Mouse (Mus musculus): ENCODE measurements around the gene Perp. TPM values are rescaled to one million over a fixed set of nuclear protein-coding genes. Genes with fewer than 3 reads are reported as not detected.

Perp gene
- 70.5 and 83.5 TPM in 2 replicates for polyA plus RNA-seq (2012; rRNA removed)

DNA sequence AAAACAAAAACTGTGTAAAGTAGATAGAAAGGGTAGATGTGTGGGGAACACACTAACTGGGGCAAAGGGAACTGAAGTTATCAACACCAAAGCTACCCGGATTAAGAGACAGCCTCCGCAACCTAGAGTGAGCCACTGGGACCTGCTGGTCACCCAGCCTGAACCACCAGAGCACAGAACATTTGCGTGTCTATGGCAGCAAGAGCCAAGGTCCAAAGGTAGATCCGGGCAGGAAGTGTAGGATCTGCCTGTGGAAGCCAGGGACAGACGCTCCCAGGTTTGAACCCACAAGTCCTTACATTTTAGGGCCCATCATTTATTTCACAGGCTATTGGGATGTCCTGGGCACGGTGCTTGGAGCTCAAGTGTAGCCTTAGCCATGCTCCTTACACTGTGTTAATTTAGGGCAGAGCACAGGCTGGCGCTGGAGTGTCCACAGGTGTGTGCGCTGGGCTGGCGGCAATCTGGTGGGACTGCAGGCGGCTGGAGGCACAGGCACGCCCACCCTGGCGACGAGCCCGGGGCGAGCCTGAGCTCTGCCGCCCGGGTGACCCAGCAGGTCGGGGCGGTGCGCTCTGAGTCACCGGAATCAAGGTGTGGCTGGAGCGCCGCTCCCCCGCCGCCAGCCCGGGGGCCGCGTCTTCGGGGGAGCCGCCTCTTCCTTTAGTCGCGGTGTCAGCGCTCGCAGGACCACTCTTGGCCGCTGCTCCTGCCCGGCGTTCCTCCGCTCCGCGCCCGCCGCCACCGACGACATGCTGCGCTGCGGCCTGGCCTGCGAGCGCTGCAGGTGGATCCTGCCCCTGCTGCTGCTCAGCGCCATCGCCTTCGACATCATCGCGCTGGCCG, at the start of gene Perp:
TSS of gene Perp (plus strand) at position 580 of the 846 bp plus-strand sequence.
- DNase-seq (ENCODE audit: low read depth): no peak

DNA sequence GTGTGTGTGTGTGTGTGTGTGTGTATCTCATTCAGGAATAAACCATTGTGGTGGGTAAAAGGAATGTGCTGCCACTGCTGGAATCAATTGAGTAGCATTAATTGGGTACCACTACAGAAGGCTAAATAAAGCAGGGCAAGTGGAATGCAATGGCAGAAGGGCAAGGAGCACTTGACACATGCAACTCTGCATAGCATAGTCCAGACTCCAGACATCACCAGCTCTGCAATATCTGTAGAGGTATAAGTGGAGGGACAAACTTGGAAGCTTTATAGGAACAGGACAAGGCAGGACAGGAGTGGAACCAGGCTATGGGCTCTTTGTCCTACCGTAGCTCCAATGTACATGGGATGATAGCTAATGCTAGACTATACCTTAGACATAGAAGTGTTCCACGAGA, 33.1 kb upstream of the Perp start:
- DNase-seq (ENCODE audit: low read depth): no peak

DNA sequence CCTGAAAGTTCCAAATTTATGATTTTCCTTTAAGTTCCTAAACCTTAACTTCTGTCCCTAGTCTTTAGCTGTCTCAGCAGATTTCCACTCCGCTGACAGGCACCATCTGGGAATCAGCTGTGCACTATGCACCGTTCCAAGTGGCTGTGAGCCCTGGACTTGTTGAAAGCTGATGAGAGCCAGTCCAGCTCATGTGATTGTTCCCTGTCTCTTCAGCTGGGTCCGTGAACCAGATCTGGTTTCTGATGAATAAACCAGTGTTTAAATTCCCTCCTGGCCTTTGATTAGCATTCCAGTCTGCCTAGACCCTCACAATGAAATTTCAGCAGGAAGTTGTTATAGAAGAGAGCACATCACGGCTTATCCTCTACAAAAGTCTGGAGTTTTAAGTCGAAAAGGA, 28.3 kb upstream of the Perp start:
- DNase-seq (ENCODE audit: low read depth): no peak

GRCm38 (mm10) chr10:18825143-18825542, 19.7 kb upstream of the Perp start:
- no peak for DNase-seq (ENCODE audit: low read depth)

DNA sequence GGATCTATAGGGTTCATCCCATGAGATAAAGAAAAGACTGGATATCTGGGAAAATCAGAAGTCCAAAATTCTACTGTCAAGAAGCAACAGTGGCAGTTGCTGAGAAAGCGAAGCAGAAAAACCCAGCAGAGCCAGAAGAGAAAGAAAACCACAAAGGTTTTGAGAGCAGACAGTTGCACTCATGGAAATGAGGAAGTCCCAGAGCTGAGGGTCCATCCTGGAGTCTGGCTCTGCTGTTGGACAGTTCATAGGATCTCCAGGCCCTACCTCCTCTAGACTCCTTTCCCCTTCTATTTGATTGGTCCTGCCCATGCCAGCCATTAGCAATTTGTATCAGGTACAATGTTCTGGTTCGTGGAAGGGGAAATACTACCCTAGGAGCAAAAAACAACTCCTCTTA, 18.7 kb upstream of the Perp start:
- no peak for DNase-seq (ENCODE audit: low read depth)

- DNase-seq (ENCODE audit: low read depth): no peak
These were observed 16.9 kb upstream of the Perp start for GRCm38 (mm10) chr10:18827936-18828335.

DNA sequence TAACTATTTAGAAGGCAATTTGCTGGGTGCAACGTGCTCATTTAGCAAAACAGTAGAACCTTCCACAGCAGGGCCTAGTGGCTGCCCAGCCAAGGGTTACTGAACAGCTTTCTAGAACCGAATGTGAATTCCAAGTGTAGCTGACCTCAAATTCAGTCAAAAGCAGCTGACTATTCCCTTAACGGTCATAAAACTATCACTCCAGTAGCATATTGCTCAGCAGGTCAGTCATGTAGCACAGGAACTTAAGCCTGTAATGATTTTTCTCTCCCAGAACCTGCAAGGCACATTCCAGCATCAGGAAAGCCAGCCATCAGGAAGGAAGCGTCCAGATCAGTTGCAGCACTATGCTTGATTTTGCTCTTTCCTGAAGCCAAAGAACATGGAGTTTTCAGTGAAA, 14.5 kb upstream of the Perp start:
- DNase-seq (ENCODE audit: low read depth): no peak

DNA sequence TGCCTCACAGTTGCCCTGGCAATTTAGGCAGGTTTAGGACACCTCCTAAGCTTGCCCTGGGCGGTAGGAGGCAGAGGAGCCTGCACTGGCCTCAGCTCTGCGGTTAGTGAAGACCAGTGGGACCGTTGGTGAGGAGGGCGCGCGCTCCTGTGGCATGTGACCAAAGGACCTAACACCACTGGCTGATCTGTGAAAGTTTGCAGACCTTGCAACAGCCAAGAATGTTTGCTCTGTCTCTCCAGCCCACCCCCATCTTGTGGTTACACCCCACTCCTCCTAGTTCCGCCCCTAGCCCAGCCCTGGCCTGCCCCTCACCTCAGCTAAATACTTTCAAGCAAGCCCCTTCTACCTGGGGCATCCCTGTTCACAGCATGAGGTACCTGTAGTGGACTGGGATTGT, 13.0 kb upstream of the Perp start:
- no peak for DNase-seq (ENCODE audit: low read depth)

DNA sequence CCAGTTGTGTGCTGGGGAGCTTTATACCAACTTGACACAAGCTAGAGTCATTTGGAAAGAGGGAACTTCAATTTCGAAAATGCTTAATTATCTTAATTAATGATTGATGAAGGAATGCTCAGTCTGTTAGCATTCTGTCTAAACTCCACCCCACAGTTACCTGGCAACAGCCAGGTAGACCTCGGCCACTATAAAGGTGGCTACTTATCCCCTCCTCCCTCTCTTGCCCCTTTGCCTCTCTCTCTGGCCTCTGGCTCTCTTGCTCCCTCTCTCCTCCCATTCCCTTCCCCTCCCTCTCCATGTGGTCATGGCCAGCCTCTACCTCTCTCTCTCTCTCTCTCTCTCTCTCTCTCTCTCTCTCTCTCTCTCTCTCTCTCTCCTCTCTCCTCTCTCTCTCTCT, 10.4 kb upstream of the Perp start:
- no peak for DNase-seq (ENCODE audit: low read depth)

- no peak for DNase-seq (ENCODE audit: low read depth)
These were observed 8.9 kb upstream of the Perp start for GRCm38 (mm10) chr10:18835684-18836479.

DNA sequence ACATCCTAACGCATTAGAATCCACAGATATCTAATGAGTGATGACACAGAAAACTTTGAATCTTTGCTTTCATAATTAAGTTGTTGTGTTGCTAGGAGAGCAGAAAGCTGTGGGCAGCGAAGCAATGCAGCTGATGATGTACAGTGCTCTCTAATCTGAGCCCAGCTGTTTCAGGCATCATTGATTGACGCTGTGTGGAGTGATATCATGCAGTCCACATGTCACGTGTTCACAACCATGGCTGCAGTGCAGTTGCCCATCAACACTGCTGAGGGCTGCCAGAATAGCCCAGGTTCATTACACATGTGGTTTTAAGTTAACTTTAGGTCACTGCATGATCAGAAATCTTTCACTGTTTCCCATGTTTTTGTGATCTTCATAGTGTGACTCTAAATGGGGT, 5.3 kb upstream of the Perp start:
- DNase-seq (ENCODE audit: low read depth): no peak

DNA sequence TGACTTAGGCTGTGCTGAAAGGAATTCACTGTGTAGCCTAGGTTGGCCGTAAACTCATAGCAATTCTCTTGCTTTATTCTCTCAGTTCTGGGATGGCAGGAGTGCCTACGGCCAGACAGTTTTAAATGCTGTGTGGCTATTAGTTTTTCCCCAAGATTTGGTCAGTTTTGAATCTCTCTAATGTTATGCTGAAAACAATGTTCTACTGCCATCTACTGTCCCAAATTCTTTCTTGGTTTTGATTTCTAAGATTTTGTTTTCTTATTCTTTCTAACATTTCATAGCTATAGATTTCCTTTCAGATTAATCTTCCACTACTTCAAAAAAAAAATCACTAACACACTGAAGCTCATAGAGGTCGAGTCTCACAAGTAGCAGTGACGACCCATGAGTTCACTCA, 4.1 kb upstream of the Perp start:
- DNase-seq (ENCODE audit: low read depth): no peak

GRCm38 (mm10) chr10:18845287-18845662, 455 bp downstream of the Perp start:
- no peak for DNase-seq (ENCODE audit: low read depth)

DNA sequence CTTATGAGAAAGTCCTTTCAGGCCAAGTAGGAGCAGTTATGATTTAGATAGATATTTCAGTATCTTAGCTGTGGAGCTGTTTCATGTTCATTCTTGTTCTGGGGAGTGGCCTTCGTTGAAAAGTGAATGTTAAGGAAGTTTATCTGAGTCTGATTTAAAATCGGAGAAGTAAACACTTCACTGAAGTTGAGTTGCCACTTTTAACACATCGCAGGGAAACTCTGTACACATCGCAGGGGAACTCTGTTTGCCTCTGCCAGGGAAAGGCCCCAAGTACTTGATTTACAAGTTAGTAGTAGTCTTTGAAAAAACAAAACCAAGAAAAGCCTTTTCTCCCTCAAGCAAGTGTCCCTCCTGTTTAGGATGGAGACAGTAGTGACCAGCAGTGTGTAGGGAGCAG, 891 bp downstream of the Perp start:
- no peak for DNase-seq (ENCODE audit: low read depth)

DNA sequence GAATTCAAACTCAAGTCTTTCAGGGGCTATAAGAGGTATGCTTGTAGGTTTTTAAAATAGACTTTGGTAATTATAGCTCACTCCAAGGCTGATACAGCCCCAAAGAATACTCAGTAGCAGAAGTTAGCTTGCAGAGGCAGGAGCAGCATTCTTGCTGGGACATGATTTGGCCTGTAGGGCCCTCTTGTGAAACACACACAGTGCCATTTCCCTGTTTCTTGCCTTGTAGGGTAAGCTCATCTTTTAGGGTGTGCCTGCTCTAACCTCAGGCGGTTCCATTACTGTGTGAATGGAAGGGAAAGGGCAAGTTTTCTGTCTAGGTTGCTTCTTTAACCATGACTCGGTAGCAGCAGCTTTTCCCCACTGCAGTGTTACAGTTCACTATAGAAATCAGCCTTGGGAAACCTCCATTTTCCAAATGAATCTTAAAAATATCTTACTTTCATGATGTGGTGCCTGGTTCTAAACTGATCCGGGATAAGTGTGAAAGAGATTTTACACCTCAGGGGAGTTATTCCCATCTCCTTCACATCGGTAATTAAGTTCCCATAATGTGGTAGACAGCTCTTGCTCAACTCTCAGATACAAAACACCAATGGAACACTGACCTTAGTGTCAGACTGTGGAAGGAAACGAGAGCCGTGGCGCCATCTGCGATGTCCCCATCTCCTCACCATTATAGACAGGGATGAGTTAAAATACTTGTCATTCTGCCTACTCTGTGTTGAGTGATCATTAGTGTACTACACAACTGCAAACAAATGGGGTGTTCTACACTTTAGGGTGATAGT, 1.8 kb downstream of the Perp start:
- peak; percentile 96 for DNase-seq (ENCODE audit: low read depth)

DNA sequence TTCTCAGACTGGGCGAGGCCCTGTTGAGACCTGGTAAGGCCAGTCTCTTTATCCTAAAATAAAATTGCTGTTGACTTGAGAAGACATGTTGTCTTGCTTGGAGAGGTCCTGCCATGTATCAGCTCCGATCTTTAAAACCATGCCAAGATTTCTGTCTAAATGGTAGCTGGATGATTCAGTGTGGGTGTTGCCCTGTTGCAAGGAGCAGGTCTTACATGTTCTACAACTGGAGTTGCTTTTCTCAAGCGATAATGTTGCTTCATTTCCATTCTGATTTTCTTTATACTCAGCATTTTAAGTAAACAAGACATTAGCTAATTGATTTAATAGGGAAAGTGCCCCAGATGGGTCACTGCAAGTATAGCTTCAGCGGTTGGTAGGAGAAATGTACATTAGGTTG, 5.4 kb downstream of the Perp start:
- DNase-seq (ENCODE audit: low read depth): peak; percentile 98

DNA sequence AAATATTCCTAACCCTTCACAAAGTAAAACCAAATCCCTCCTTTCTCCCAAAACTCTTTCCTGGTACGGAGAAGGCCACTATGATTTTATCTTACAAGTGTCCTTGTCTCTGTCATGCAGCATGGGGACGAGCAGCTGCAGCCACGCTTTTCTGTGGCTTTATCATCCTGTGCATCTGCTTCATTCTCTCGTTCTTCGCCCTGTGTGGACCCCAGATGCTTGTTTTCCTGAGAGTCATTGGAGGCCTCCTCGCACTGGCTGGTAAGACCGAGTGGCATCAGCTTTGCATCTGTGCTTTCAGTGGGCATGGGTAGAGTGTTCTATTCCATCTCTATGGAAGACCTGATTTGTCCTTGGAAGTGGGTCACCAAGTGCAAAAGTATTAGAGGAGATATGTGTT, 8.6 kb downstream of the Perp start:
- no peak for DNase-seq (ENCODE audit: low read depth)

- no peak for DNase-seq (ENCODE audit: low read depth)
These were observed 12.4 kb downstream of the Perp start for GRCm38 (mm10) chr10:18857244-18857643.

DNA sequence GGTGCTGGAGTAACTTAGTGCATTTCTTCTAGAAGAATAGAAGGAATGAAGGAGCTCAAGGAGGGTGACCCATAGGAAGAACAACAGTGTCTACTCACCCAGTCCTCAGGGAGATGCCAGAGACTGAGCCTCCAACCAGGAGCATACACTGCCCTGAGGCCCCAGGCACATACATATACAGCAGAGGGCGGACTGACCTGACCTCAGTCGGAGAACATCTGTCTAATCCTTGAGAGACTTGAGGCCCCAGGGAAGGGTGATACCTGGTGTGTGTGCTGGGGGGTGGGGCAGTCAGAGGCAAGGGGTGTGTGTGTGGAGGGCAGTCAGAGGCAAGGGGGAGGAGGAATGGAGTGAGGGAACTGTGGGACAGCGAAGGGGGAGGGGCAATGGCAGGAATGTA, 14.8 kb downstream of the Perp start:
- no peak for DNase-seq (ENCODE audit: low read depth)

DNA sequence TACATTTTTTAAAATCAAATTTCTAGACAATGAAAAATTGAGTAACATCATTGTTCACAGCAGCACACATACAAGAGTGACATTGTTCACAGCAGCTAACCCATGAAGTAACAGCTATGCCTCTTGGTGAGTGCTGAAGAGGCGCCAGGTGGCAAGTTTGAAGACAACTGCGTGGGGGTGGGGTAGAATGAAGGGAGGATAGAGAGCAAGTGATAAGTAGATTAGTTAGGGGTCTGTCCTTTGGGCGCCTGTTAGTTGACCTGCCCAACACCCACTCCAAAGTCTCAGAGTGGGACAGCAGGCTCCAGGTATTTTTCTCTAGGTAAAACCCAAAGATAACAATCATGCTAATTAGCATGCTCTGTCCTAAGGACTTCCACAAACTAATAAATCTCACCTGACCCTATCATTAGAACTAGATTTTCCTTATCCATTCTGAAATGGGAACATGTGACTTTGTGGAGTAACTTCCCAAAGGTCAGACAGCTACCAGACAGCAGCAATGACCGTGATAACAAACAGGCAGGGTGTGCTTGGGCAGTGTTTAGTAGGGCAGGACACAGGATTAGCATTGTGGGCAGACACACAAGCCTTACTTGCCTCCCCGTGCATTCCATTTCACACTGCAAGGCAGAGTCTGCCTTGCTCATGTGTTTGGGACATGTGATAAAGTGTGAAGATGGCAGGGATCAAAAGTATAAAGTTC, 15.5 kb downstream of the Perp start:
- no peak for DNase-seq (ENCODE audit: low read depth)

- no peak for DNase-seq (ENCODE audit: low read depth)
These were observed 16.0 kb downstream of the Perp start for GRCm38 (mm10) chr10:18860831-18861230.

DNA sequence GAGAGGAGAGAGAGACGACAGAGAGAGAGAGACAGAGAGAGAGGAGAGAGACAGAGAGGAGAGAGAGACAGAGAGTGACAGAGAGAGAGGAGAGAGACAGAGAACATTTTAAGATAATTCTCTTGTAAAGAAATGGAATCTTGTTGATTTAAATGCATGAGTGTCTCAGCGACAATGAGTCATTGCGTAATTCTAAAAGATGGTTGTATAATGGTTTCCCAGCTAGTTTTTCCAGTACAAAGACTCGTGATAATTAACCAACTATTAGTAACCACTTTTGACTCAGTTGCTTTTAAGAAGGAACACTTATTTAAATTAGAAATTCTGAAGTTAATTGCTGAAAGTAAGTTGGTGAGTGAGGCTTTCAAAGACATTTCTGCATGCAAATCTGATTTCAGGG, 16.6 kb downstream of the Perp start:
- no peak for DNase-seq (ENCODE audit: low read depth)

Measured in gonadal fat pad, adult 2 months (tissue).